Mouse (Mus musculus) spleen, postnatal 14 days (tissue): ENCODE results near the gene Rec8.

Experiments used
- DNase-seq, 2 experiments: peaks; one replicate each; pipeline ENCODE4 v3.0.0; 2021 to 2022; ENCODE audit warnings: low spot score in 2 of 2

The Rec8 gene

GRCm38 (mm10) chr14:55592226-55592625 lies 25.6 kb upstream of the Rec8 start:
- DNase-seq = no peak

GRCm38 (mm10) chr14:55596036-55596690 lies 21.7 kb upstream of the Rec8 start:
- DNase-seq = no peak

GRCm38 (mm10) chr14:55598521-55599390 lies 19.1 kb upstream of the Rec8 start:
- no peak for DNase-seq

- no peak for DNase-seq
Measured at GRCm38 (mm10) chr14:55603271-55603632, 14.6 kb upstream of the Rec8 start, which contains the start of gene Irf9. Irf9 (plus strand) TSS chr14:55603571.

- peak; percentile 91 to 92 for DNase-seq
Measured at GRCm38 (mm10) chr14:55603633-55604576, 13.9 kb upstream of the Rec8 start.

- no peak for DNase-seq
Measured at GRCm38 (mm10) chr14:55604823-55605222, 13.0 kb upstream of the Rec8 start.

- DNase-seq = no peak
Measured at GRCm38 (mm10) chr14:55605743-55606459, 11.9 kb upstream of the Rec8 start.

GRCm38 (mm10) chr14:55608339-55608738 lies 9.5 kb upstream of the Rec8 start:
- no peak for DNase-seq

- DNase-seq = no peak
Measured at GRCm38 (mm10) chr14:55613346-55613745, 4.5 kb upstream of the Rec8 start.

GRCm38 (mm10) chr14:55614565-55615178 lies 3.2 kb upstream of the Rec8 start:
- DNase-seq = no peak

GRCm38 (mm10) chr14:55615876-55616275 lies 2.0 kb upstream of the Rec8 start:
- DNase-seq = no peak

GRCm38 (mm10) chr14:55616844-55617243 lies 993 bp upstream of the Rec8 start:
- no peak for DNase-seq

- DNase-seq = no peak
Measured at GRCm38 (mm10) chr14:55618486-55619195, 804 bp downstream of the Rec8 start.

- DNase-seq = no peak
Measured at GRCm38 (mm10) chr14:55628077-55628827, 10.4 kb downstream of the Rec8 start.

- peak; percentile 51 to 72 for DNase-seq
Measured at GRCm38 (mm10) chr14:55629312-55629711, 11.5 kb downstream of the Rec8 start.

- DNase-seq = no peak
Measured at GRCm38 (mm10) chr14:55634874-55635522, 17.2 kb downstream of the Rec8 start.

GRCm38 (mm10) chr14:55635523-55636007 lies 17.7 kb downstream of the Rec8 start, which contains the start of gene Ipo4:
Ipo4 (minus strand) TSS chr14:55635957.
- DNase-seq = peak; percentile 55 to 67

- no peak for DNase-seq
Measured at GRCm38 (mm10) chr14:55637795-55638194, 20.0 kb downstream of the Rec8 start, which contains the start of gene Gm49378. Gm49378 (minus strand) TSS chr14:55637895.

GRCm38 (mm10) chr14:55640816-55641215 lies 23.0 kb downstream of the Rec8 start:
- DNase-seq = no peak
